Mouse (Mus musculus): ENCODE data around the gene Lrtm1.
A peak's percentile ranks its signal among the peaks of the same experiment; 100 is the strongest.

Gene Lrtm1

GRCm38 (mm10) chr14:29017883-29018282, at the start of gene Lrtm1:
TSS of gene Lrtm1 (plus strand) at chr14:29018208.
- DNase-seq = peak; percentile 26

GRCm38 (mm10) chr14:28969247-28969646, 48.8 kb upstream of the Lrtm1 start:
- DNase-seq = no peak

GRCm38 (mm10) chr14:28972620-28973019, 45.4 kb upstream of the Lrtm1 start:
- no peak for DNase-seq

GRCm38 (mm10) chr14:28979230-28979629, 38.8 kb upstream of the Lrtm1 start:
- DNase-seq = no peak

- DNase-seq = peak; percentile 18
Observed at GRCm38 (mm10) chr14:28980482-28980881, 37.5 kb upstream of the Lrtm1 start.

GRCm38 (mm10) chr14:28984276-28984675, 33.7 kb upstream of the Lrtm1 start:
- peak; percentile 21 for DNase-seq

- peak; percentile 39 for DNase-seq
Observed at GRCm38 (mm10) chr14:28988211-28988900, 29.7 kb upstream of the Lrtm1 start.

GRCm38 (mm10) chr14:28996569-28996968, 21.4 kb upstream of the Lrtm1 start:
- no peak for DNase-seq

- DNase-seq = no peak
Observed at GRCm38 (mm10) chr14:29005228-29005840, 12.7 kb upstream of the Lrtm1 start.

- no peak for DNase-seq
Observed at GRCm38 (mm10) chr14:29009644-29010043, 8.4 kb upstream of the Lrtm1 start.

GRCm38 (mm10) chr14:29013161-29013560, 4.8 kb upstream of the Lrtm1 start:
- no peak for DNase-seq

- DNase-seq = no peak
Observed at GRCm38 (mm10) chr14:29014680-29015079, 3.3 kb upstream of the Lrtm1 start.

GRCm38 (mm10) chr14:29015896-29016295, 2.1 kb upstream of the Lrtm1 start:
- DNase-seq = no peak

GRCm38 (mm10) chr14:29018316-29019000, 450 bp downstream of the Lrtm1 start:
- no peak for DNase-seq

- no peak for DNase-seq
Observed at GRCm38 (mm10) chr14:29021295-29021694, 3.3 kb downstream of the Lrtm1 start.

- no peak for DNase-seq
Observed at GRCm38 (mm10) chr14:29023246-29023645, 5.2 kb downstream of the Lrtm1 start.

- DNase-seq = no peak
Observed at GRCm38 (mm10) chr14:29025335-29025734, 7.3 kb downstream of the Lrtm1 start.

- no peak for DNase-seq
Observed at GRCm38 (mm10) chr14:29027276-29027675, 9.3 kb downstream of the Lrtm1 start.

- DNase-seq = no peak
Observed at GRCm38 (mm10) chr14:29028391-29029106, 10.5 kb downstream of the Lrtm1 start.

GRCm38 (mm10) chr14:29029107-29029469, 11.1 kb downstream of the Lrtm1 start:
- DNase-seq = no peak

- no peak for DNase-seq
Observed at GRCm38 (mm10) chr14:29029896-29030420, 11.9 kb downstream of the Lrtm1 start.

- DNase-seq = no peak
Observed at GRCm38 (mm10) chr14:29030519-29030918, 12.5 kb downstream of the Lrtm1 start.

GRCm38 (mm10) chr14:29031858-29032395, 13.9 kb downstream of the Lrtm1 start:
- DNase-seq = no peak

Measured in lung, postnatal 10 days (tissue).